In the genomic region with DNA sequence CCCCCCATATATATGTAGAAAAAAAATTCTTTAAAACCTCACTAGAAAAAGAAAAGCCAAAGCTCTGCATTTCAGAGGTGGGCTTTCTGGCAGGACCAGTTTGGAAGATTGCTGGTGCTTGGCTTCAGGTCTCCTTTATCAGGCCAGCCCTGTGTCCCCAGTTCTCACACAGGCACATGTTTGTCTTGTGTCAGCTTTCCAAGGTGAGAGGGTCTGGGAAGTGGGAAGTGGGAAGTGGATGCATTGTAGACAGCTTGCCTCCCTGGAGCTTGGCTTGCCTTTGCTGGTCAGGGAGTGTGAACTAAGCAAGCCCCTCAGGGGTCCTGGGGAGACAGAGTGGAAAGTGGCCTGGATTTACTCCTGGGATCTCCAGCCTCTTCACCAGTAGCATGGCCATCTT, we compare ENCODE assay signal across 15 mouse cellular contexts.
"Had no signal": no experiment of that assay in that cellular context is flagged by ENCODE, and none has a peak within 500 bp of the region (broad histone marks: within the 10 kb centered on the region; RNA-seq: fewer than 3 reads in every experiment).

No protein-coding gene starts in this region.

- ATAC-seq: intestine, embryonic 16.5 days; midbrain, embryonic 16.5 days had no signal

- DNase-seq: kidney, adult 8-10 months; kidney, postnatal 36 days; layer of hippocampus, adult 9-11 months; layer of hippocampus, postnatal 36 days; lung, adult 2 months; thymus, adult 18-20 months; thymus, postnatal 14 days had no signal

- H3K27me3 ChIP-seq: liver, embryonic 15.5 days; midbrain, embryonic 12.5 days; neural tube, embryonic 15.5 days had no signal

- H3K4me2 ChIP-seq: liver, embryonic 11.5 days; liver, embryonic 15.5 days; midbrain, embryonic 12.5 days; neural tube, embryonic 15.5 days had no signal

- H3K27ac ChIP-seq: liver, embryonic 15.5 days; macrophage; midbrain, embryonic 12.5 days; neural tube, embryonic 15.5 days had no signal

- H3K4me3 ChIP-seq: liver, embryonic 15.5 days; megakaryocyte, embryonic 14.5 days; midbrain, embryonic 12.5 days; neural tube, embryonic 15.5 days had no signal

- H3K9ac ChIP-seq: liver, embryonic 15.5 days; midbrain, embryonic 12.5 days; neural tube, embryonic 15.5 days had no signal

- H3K36me3 ChIP-seq: liver, embryonic 15.5 days; neural tube, embryonic 15.5 days had no signal

- H3K9me3 ChIP-seq: liver, embryonic 15.5 days; megakaryocyte, embryonic 14.5 days; midbrain, embryonic 12.5 days; neural tube, embryonic 15.5 days had no signal
